Mouse (Mus musculus) heart, adult 2 months (tissue): ENCODE results near the gene Gnb5. TPM values are rescaled to one million over a fixed set of nuclear protein-coding genes. Genes with fewer than 3 reads are reported as not detected.

ENCODE experiments used
- DNase-seq, 2 experiments: peaks; one replicate each; pipeline ENCODE4 v3.0.0; 2021
- H3K27ac ChIP-seq: fragments of 200-600 bp; 2 replicates; pipeline ENCODE4 v1.8.1; 2022
- H3K27me3 ChIP-seq: fragments of 200-500 bp; 2 replicates; pipeline ENCODE4 v1.6.1; 2012; ENCODE audit warnings: mild to moderate bottlenecking, low read length, inconsistent platforms, mixed read lengths; ENCODE audit not compliant: control insufficient read depth, insufficient read depth
- H3K36me3 ChIP-seq: fragments of 200-500 bp; 2 replicates; pipeline ENCODE4 v1.6.1; 2012; ENCODE audit warnings: low read length, inconsistent platforms; ENCODE audit not compliant: control insufficient read depth, insufficient read depth
- H3K4me1 ChIP-seq: fragments of 200-500 bp; 2 replicates; pipeline ENCODE4 v1.6.1; 2011; ENCODE audit warnings: low read length; ENCODE audit not compliant: control insufficient read depth, insufficient read depth
- H3K4me3 ChIP-seq: fragments of 200-600 bp; 2 replicates; pipeline ENCODE4 v1.8.1; 2022
- H3K79me2 ChIP-seq: fragments of 200-500 bp; replicated peaks from 2 replicates; pipeline ENCODE4 v1.6.1; 2012; ENCODE audit warnings: mild to moderate bottlenecking, inconsistent platforms, low read length, moderate library complexity, mixed read lengths; ENCODE audit not compliant: control insufficient read depth, insufficient read depth
- H3K9ac ChIP-seq: fragments of 200-500 bp; 2 replicates; pipeline ENCODE4 v1.6.1; 2012; ENCODE audit warnings: low read depth, mild to moderate bottlenecking, control low read depth, inconsistent platforms, low read length, mixed read lengths
- CTCF ChIP-seq: fragments of 200-600 bp; IDR thresholded peaks from 2 replicates; pipeline ENCODE4 v1.8.1; 2022; ENCODE audit warnings: antibody characterized with exemption, mild to moderate bottlenecking, moderate library complexity
- EP300 ChIP-seq: fragments of 200-500 bp; IDR thresholded peaks from 2 replicates; pipeline ENCODE4 v1.6.1; 2011; ENCODE audit warnings: low read depth, low read length, control low read depth; ENCODE audit not compliant: insufficient read depth
- POLR2A ChIP-seq: fragments of 200-500 bp; IDR thresholded peaks from 2 replicates; pipeline ENCODE4 v1.6.1; 2011; ENCODE audit warnings: mild to moderate bottlenecking, low read depth, low read length, control low read depth; ENCODE audit not compliant: insufficient read depth
- WGBS: fragments of 180-500 bp; shearing (Covaris S2); methylation state at CpG from one replicate; pipeline ENCODE4 v1.1.7; 2018; 5-methylcytosine and 5-hydroxymethylcytosine counted together
- intact Hi-C: fragments of 180-260 bp; cut with DNase I; formaldehyde crosslinking; loops from one replicate; pipeline ENCODE4 v1.15.1; 2025
- polyA plus RNA-seq: library from polyadenylated mRNA; depleted of rRNA; stranded (reverse); fragments of >200 nt; gene quantifications from 2 replicates; pipeline ENCODE4 v1.2.3, GENCODE M21; 2012
- total RNA-seq, 2 experiments: library from RNA; stranded (reverse); gene quantifications; 2 replicates each; pipeline ENCODE4 v1.2.3; 2021

The Gnb5 gene
- total and polyA plus RNA-seq, 3 experiments: 23.5 to 33.0 (median 23.9) TPM

- no peaks in the 10 kb centered on the region for H3K27me3 ChIP-seq
- no peaks in the 10 kb centered on the region for H3K4me1 ChIP-seq
- WGBS: 86% methylated on average over 2 of the region's 2 CpGs
- no peak for DNase-seq
- no peak for TF ChIP-seq EP300
- peak; percentile 66 for TF ChIP-seq CTCF
- no peak for TF ChIP-seq POLR2A
- no peak overlapping the region for H3K9ac ChIP-seq
- H3K79me2 ChIP-seq: no peaks in the 10 kb centered on the region
- intact Hi-C loops: no loop called here
- H3K4me3 ChIP-seq: no peak overlapping the region
- H3K27ac ChIP-seq: no peak overlapping the region
- no peaks in the 10 kb centered on the region for H3K36me3 ChIP-seq
Measured at GRCm38 (mm10) chr9:75299342-75299741, 6.7 kb upstream of the Gnb5 start.

DNA sequence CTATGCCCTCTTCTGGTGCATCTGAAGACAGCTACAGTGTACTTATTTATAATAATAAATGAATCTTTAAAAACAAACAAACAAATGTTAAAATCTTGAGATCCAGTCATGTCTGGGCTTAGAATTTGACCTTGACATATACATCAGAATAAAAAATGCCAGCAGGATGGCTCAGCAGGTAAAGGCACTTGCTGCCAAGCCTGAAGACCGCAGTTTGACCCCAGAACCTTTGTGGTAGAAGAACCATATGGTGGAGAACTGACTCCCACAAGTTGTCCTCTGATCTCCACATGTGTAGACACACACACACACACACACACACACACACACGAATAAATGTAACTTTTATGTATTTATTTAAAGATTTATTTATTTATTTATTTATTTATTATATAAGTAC, 3.1 kb upstream of the Gnb5 start:
- Histone ChIP-seq H3K4me1 (no peaks in the 10 kb centered on the region), H3K27me3 (no peaks in the 10 kb centered on the region), H3K79me2 (no peaks in the 10 kb centered on the region), H3K4me3 (no peak overlapping the region), H3K27ac (no peak overlapping the region), H3K36me3 (no peaks in the 10 kb centered on the region), H3K9ac (no peak overlapping the region)
- intact Hi-C loops: no loop called here
- 72% methylated on average over 2 of the region's 2 CpGs for WGBS
- DNase-seq: no peak
- no peak for TF ChIP-seq EP300
- TF ChIP-seq CTCF: no peak
- no peak for TF ChIP-seq POLR2A

GRCm38 (mm10) chr9:75303701-75304261, 2.3 kb upstream of the Gnb5 start:
- intact Hi-C loops: no loop called here
- no peaks in the 10 kb centered on the region for H3K27me3 ChIP-seq
- H3K4me3 ChIP-seq: no peak overlapping the region
- no peak for DNase-seq
- H3K36me3 ChIP-seq: no peaks in the 10 kb centered on the region
- no peak overlapping the region for H3K27ac ChIP-seq
- TF ChIP-seq CTCF (no peak), POLR2A (no peak), EP300 (no peak)
- no peak overlapping the region for H3K9ac ChIP-seq
- WGBS: 34% methylated on average over 16 of the region's 16 CpGs
- H3K79me2 ChIP-seq: no peaks in the 10 kb centered on the region
- H3K4me1 ChIP-seq: no peaks in the 10 kb centered on the region

- Histone ChIP-seq H3K27ac (no peak overlapping the region), H3K4me1 (no peaks in the 10 kb centered on the region), H3K9ac (no peak overlapping the region), H3K27me3 (no peaks in the 10 kb centered on the region), H3K4me3 (no peak overlapping the region), H3K36me3 (no peaks in the 10 kb centered on the region), H3K79me2 (no peaks in the 10 kb centered on the region)
- WGBS: 36% methylated on average over 7 of the region's 7 CpGs
- no peak for DNase-seq
- TF ChIP-seq CTCF (no peak), POLR2A (no peak), EP300 (no peak)
- intact Hi-C loops: no loop called here
Measured at GRCm38 (mm10) chr9:75304286-75304685, 1.8 kb upstream of the Gnb5 start.

DNA sequence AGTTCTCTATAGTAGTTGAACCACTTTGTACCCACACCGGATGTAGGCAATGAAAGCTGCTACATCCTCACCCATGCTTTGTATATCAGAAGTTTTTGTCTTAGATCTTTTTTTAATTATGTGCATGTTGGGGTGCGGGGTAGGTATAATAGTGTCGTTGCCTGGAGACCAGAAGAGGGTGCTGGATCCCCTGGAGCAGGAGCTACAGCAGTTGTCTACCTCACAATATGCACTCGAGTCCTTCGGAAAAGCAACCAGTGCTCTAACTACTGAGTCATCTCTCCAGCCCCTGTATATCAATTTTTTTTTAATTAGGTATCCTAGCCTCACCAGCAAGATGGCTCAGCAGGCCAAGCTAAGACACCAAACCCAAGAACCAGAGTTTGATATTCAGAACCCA, 927 bp downstream of the Gnb5 start:
- intact Hi-C loops: no loop called here

DNA sequence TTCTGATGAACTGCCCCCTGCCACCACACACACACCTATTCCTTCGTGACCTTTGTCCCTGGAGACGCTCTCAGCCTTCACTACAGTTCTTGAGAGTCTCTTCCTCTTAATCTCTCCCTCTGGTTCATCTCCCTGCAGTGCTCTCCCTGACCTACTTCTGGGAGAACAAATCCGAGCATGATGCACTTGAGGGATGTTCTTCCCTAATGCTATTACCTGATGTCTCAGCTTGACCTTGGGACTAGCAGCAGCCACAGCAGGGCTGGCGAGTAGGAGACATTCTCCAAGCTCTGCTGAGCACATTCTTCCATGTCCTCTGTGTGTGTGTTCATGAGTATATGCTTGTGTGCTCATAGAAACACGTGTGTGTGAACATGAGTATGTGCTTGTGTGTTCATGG, 2.5 kb downstream of the Gnb5 start:
- Histone ChIP-seq H3K4me1 (no peaks in the 10 kb centered on the region), H3K4me3 (no peak overlapping the region), H3K36me3 (no peaks in the 10 kb centered on the region), H3K27ac (no peak overlapping the region), H3K27me3 (no peaks in the 10 kb centered on the region), H3K79me2 (no peaks in the 10 kb centered on the region), H3K9ac (no peak overlapping the region)
- TF ChIP-seq EP300 (no peak), CTCF (no peak), POLR2A (no peak)
- no peak for DNase-seq
- WGBS: 53% methylated on average over 5 of the region's 5 CpGs
- intact Hi-C loops: no loop called here

More for the DNA sequence above, 927 bp downstream of the Gnb5 start:
- WGBS: 89% methylated on average over 5 of the region's 5 CpGs
- Histone ChIP-seq H3K4me1 (no peaks in the 10 kb centered on the region), H3K27me3 (no peaks in the 10 kb centered on the region), H3K36me3 (no peaks in the 10 kb centered on the region), H3K27ac (no peak overlapping the region), H3K4me3 (no peak overlapping the region), H3K9ac (no peak overlapping the region), H3K79me2 (no peaks in the 10 kb centered on the region)
- TF ChIP-seq CTCF (no peak), EP300 (no peak), POLR2A (no peak)
- DNase-seq: no peak
